Mouse (Mus musculus) heart, postnatal 0 days (tissue): Measurements from ENCODE around the gene Cntnap1. TPM values are rescaled to one million over a fixed set of nuclear protein-coding genes. Genes with fewer than 3 reads are reported as not detected.
A peak's percentile ranks its signal among the peaks of the same experiment; 100 is the strongest.

ENCODE experiments used
- ATAC-seq: fragments of 200-750 bp; cut with Nextera tagmentation; 2 replicates; pipeline ENCODE4 v1.8.0; 2017; ENCODE audit warnings: low read depth, moderate number of reproducible peaks, moderate library complexity; ENCODE audit not compliant: insufficient read depth
- DNase-seq: peaks from one replicate; pipeline ENCODE4 v3.0.0-alpha.2; 2016; ENCODE audit warnings: low spot score
- H3K27ac ChIP-seq: fragments of 300-500 bp; sonication (generic); 2 replicates; pipeline ENCODE4 v1.5.1; 2014; ENCODE audit warnings: low read depth, mild to moderate bottlenecking
- H3K27me3 ChIP-seq: fragments of 300-500 bp; sonication (generic); 2 replicates; pipeline ENCODE4 v1.6.1; 2014; ENCODE audit warnings: low read length, mixed read lengths; ENCODE audit not compliant: control insufficient read depth, insufficient read depth
- H3K36me3 ChIP-seq: fragments of 300-500 bp; sonication (generic); replicated peaks from 2 replicates; pipeline ENCODE4 v1.6.1; 2014; ENCODE audit warnings: low read length, mixed read lengths; ENCODE audit not compliant: control insufficient read depth, insufficient read depth
- H3K4me1 ChIP-seq: fragments of 300-500 bp; sonication (generic); 2 replicates; pipeline ENCODE4 v1.6.1; 2014; ENCODE audit warnings: antibody characterized with exemption; ENCODE audit not compliant: control insufficient read depth, insufficient read depth
- H3K4me2 ChIP-seq: fragments of 300-500 bp; sonication (generic); 2 replicates; pipeline ENCODE4 v1.6.1; 2014; ENCODE audit warnings: low read depth, mild to moderate bottlenecking, low read length, moderate library complexity
- H3K4me3 ChIP-seq: fragments of 300-500 bp; sonication (generic); 2 replicates; pipeline ENCODE4 v1.5.1; 2014; ENCODE audit warnings: low read depth, low read length
- H3K9ac ChIP-seq: fragments of 300-500 bp; sonication (generic); replicated peaks from 2 replicates; pipeline ENCODE4 v1.6.1; 2014; ENCODE audit warnings: low read depth, low read length, mixed read lengths
- H3K9me3 ChIP-seq: fragments of 300-500 bp; sonication (generic); replicated peaks from 2 replicates; pipeline ENCODE4 v1.6.1; 2016; ENCODE audit warnings: low read length; ENCODE audit not compliant: control insufficient read depth
- CTCF ChIP-seq: IDR thresholded peaks from 2 replicates; pipeline ENCODE4 v1.5.1; 2016; ENCODE audit warnings: antibody characterized with exemption, control low read depth, low read depth
- EP300 ChIP-seq: IDR thresholded peaks from 2 replicates; pipeline ENCODE4 v1.6.1; 2016; ENCODE audit warnings: antibody characterized with exemption, low read depth
- WGBS: fragments of 180-500 bp; shearing (Covaris S2); extraction: QIAGEN DNeasy Blood & Tissue Kit; methylation state at CpG from one replicate; pipeline ENCODE4 v1.1.7; 2014; 5-methylcytosine and 5-hydroxymethylcytosine counted together
- polyA plus RNA-seq: library from polyadenylated mRNA; unstranded; fragments of >200 nt; fragmentation: Nextera tagmentation; extraction: Ambion mirVana; gene quantifications from 2 replicates; pipeline ENCODE4 v1.2.1, GENCODE M21; 2015
- total RNA-seq: library from RNA; depleted of rRNA; stranded (reverse); fragments of >200 nt; gene quantifications from 2 replicates; pipeline ENCODE4 v1.2.3, GENCODE M21; 2014; ENCODE audit warnings: low replicate concordance

Cntnap1 gene
- total and polyA plus RNA-seq, 2 experiments from 2014 or later, result 0.20 to 1.4 TPM

DNA sequence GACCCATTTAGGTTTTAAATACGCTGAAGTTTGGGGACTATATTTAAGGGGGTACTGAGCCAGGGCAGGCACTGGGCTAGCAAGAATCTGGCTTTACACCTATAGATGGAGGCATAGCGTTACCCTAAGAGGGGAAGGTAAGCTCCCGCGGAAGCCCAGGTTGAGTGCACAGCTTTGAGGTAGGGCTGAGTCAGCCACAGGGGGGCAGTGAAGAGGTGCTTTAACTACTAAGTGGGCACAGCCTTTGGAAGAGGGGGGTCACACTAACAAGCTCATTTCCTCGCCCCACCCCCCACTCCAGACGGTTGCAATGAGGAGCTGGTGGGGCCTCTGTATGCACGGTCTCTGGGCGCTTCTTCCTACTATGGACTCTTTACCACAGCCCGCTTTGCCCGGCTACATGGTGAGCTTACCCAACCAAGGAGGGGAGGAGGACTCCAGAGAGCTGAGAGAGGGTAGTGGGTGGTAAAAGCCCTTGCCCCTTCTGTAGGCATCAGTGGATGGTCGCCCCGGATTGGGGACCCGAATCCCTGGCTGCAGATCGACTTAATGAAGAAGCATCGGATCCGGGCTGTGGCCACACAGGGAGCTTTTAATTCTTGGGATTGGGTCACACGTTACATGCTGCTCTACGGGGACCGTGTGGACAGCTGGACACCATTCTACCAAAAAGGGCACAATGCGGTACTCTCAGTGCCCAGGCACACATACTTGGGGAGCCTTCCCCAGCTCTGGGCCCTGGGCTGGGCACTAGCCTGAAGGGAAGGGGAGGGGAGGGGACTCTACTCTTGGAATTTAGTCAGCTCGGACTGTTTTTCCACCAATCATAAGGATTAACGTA, 6.8 kb downstream of the Cntnap1 start:
- 36% methylated on average over 22 of the region's 22 CpGs for WGBS
- Histone ChIP-seq H3K27me3 (peaks cover 9% of the 10 kb centered on the region), H3K9ac (no peak overlapping the region), H3K4me3 (no peak overlapping the region), H3K36me3 (no peaks in the 10 kb centered on the region), H3K27ac (no peak overlapping the region), H3K4me2 (0 out of 2 replicates have a peak overlapping the region, but pooled peaks have one; percentile 61), H3K4me1 (peaks cover 26% of the 10 kb centered on the region), H3K9me3 (no peaks in the 10 kb centered on the region)
- peak; percentile 53 for TF ChIP-seq CTCF
- TF ChIP-seq EP300, result no peak
- DNase-seq, result no peak
- ATAC-seq, result no peak

- ATAC-seq (no peak), DNase-seq (no peak)
- Histone ChIP-seq H3K36me3 (no peaks in the 10 kb centered on the region), H3K9ac (no peak overlapping the region), H3K9me3 (no peaks in the 10 kb centered on the region), H3K4me3 (no peak overlapping the region), H3K4me1 (peaks cover 20% of the 10 kb centered on the region), H3K27ac (no peak overlapping the region), H3K4me2 (no peak overlapping the region), H3K27me3 (peaks cover 9% of the 10 kb centered on the region)
- no peak for TF ChIP-seq CTCF
- TF ChIP-seq EP300, result no peak
- WGBS, result 69% methylated on average over 36 of the region's 36 CpGs
These were observed 8.0 kb downstream of the Cntnap1 start for GRCm38 (mm10) chr11:101178061-101179058.

GRCm38 (mm10) chr11:101179306-101179705, 9.0 kb downstream of the Cntnap1 start:
- ATAC-seq, result no peak
- peaks cover 12% of the 10 kb centered on the region for H3K4me1 ChIP-seq
- 77% methylated on average over 15 of the region's 15 CpGs for WGBS
- H3K9ac ChIP-seq, result no peak overlapping the region
- H3K4me2 ChIP-seq, result no peak overlapping the region
- peaks cover 9% of the 10 kb centered on the region for H3K27me3 ChIP-seq
- no peak overlapping the region for H3K27ac ChIP-seq
- no peak overlapping the region for H3K4me3 ChIP-seq
- no peaks in the 10 kb centered on the region for H3K9me3 ChIP-seq
- no peak for DNase-seq
- TF ChIP-seq EP300 (no peak), CTCF (no peak)
- no peaks in the 10 kb centered on the region for H3K36me3 ChIP-seq

DNA sequence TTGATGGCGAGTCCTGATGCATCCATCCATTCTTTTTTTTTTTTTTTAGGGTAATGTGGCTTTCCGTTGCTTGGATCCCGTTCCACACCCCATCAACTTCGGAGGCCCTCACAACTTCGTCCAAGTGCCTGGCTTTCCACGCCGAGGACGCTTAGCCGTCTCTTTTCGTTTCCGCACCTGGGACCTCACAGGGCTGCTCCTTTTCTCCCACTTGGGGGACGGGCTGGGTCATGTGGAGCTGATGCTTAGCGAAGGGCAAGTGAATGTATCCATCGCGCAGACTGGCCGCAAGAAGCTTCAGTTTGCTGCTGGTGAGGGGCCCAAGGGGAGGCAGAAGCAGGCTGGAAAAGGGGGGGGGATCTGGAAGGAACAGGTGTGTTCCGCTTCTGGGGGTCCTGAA, 9.9 kb downstream of the Cntnap1 start:
- Histone ChIP-seq H3K4me3 (no peak overlapping the region), H3K9ac (no peak overlapping the region), H3K27ac (no peak overlapping the region), H3K4me1 (peaks cover 3% of the 10 kb centered on the region; the same call in 1 of the 2 replicates), H3K36me3 (no peaks in the 10 kb centered on the region), H3K9me3 (no peaks in the 10 kb centered on the region), H3K4me2 (no peak overlapping the region), H3K27me3 (peaks cover 9% of the 10 kb centered on the region)
- TF ChIP-seq EP300, result no peak
- no peak for TF ChIP-seq CTCF
- WGBS, result 73% methylated on average over 17 of the region's 17 CpGs
- no peak for ATAC-seq
- DNase-seq, result no peak
